Mouse (Mus musculus): Measurements from ENCODE around the gene Mcrs1.

Gene Mcrs1

DNA sequence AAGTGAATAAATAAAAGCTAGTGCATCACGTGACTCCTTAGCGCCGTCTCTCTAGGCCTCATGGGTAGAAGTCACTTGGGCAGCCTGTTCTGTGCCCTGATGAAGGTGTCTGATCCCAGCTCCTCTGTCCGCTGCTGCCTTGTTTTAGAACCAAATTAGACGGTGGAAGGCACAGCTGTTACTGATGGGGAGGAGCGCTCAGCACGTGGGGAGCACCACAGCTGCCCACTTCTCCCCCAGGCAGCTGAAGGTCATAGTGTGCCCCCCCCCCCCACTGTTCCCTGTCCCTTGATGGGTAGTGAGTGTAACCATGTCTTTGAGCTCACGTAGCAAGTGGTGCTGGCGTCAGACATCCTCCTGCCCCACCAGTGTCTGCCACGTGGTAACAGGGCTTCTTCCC is 38.6 kb downstream of the Mcrs1 start:
- DNase-seq (ENCODE audit: low spot score in 2 of 2): no peak

GRCm38 (mm10) chr15:99205959-99206358 is 45.8 kb downstream of the Mcrs1 start:
- no peak for DNase-seq (ENCODE audit: low spot score in 2 of 2)

DNA sequence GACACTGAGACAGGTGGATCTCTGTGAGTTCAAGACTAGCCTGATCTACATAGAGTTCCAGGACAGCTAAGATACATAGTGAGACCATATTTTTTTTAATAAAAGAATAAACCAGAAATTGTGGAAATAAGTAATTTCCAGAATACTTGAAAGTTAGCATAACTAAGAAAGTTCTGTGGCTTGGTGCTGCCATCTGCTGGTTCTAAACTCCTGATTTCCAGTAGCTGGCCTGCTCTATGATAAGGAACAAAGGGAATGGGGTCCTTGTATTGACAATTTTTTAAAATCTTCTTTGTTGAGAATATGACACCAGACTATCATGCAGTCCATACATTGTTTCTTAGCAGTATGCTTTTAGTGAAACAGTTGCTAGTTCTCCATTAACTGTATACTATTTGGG is 53.0 kb downstream of the Mcrs1 start:
- peak in 1 of 2 experiments; percentile 8 for DNase-seq (ENCODE audit: low spot score in 2 of 2)

DNA sequence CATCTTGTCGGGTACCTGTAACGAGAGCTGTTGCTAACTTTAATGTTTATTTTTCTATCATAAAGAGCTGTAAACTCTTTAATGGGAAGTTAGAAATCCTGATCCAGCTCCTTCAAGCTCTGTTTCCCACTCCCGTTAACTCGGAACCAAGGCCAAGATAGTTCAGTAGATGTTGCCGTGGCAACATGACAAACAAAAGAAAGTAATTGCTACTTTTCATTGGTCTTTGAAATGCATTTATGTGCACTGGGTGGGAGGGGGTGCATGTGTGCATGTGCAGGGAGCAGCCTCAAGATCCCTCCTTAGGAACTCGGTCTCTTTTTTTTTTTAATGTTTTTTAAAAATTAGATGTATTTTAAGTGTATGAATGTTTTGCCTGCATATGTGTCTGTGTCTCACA is 56.7 kb downstream of the Mcrs1 start:
- no peak for DNase-seq (ENCODE audit: low spot score in 2 of 2)

- DNase-seq (ENCODE audit: low spot score in 2 of 2): no peak
Measured at GRCm38 (mm10) chr15:99194358-99194757, 57.4 kb downstream of the Mcrs1 start.
